33 mouse cellular contexts compared by ENCODE assay signal in genomic region chr16:32586482-32586881, GRCm38 (mm10).
"Had no signal": no experiment of that assay in that cellular context is flagged by ENCODE, and none has a peak within 500 bp of the region (broad histone marks: within the 10 kb centered on the region; RNA-seq: fewer than 3 reads in every experiment).

No protein-coding gene starts in this region.

- H3K9me3 ChIP-seq: heart, embryonic 12.5 days; heart, embryonic 13.5 days; heart, embryonic 15.5 days; hindbrain, embryonic 10.5 days; hindbrain, embryonic 12.5 days; hindbrain, embryonic 13.5 days; hindbrain, embryonic 15.5 days; intestine, embryonic 15.5 days; kidney, embryonic 15.5 days had no signal

- H3K4me2 ChIP-seq: heart, embryonic 12.5 days; heart, embryonic 13.5 days; heart, embryonic 15.5 days; hindbrain, embryonic 12.5 days; hindbrain, embryonic 13.5 days; hindbrain, embryonic 14.5 days; hindbrain, embryonic 15.5 days; intestine, embryonic 15.5 days; kidney, embryonic 15.5 days had no signal

- H3K4me3 ChIP-seq: heart, embryonic 12.5 days; heart, embryonic 13.5 days; heart, embryonic 15.5 days; hindbrain, embryonic 10.5 days; hindbrain, embryonic 12.5 days; hindbrain, embryonic 13.5 days; hindbrain, embryonic 15.5 days; intestine, embryonic 15.5 days; kidney, embryonic 15.5 days; layer of hippocampus, adult 2 months; left cerebral cortex, adult 2 months had no signal

- H3K27ac ChIP-seq: heart, embryonic 13.5 days; heart, embryonic 15.5 days; hindbrain, embryonic 10.5 days; hindbrain, embryonic 12.5 days; hindbrain, embryonic 13.5 days; hindbrain, embryonic 14.5 days; hindbrain, embryonic 15.5 days; intestine, embryonic 15.5 days; kidney, embryonic 15.5 days; kidney, postnatal 0 days; layer of hippocampus, adult 2 months; left cerebral cortex, adult 2 months had no signal

- H3K27me3 ChIP-seq: heart, embryonic 12.5 days; heart, embryonic 13.5 days; heart, embryonic 15.5 days; hindbrain, embryonic 12.5 days; hindbrain, embryonic 15.5 days; intestine, embryonic 15.5 days; kidney, embryonic 15.5 days had no signal

- H3K4me1 ChIP-seq: heart, embryonic 12.5 days; heart, embryonic 13.5 days; heart, embryonic 15.5 days; hindbrain, embryonic 10.5 days; hindbrain, embryonic 12.5 days; hindbrain, embryonic 13.5 days; hindbrain, embryonic 15.5 days; intestine, embryonic 15.5 days; kidney, embryonic 15.5 days had no signal

- H3K36me3 ChIP-seq: heart, embryonic 12.5 days; heart, embryonic 13.5 days; heart, embryonic 15.5 days; hindbrain, embryonic 10.5 days; hindbrain, embryonic 12.5 days; hindbrain, embryonic 13.5 days; hindbrain, embryonic 15.5 days; intestine, embryonic 15.5 days; kidney, embryonic 15.5 days had no signal

- ATAC-seq: hindbrain, embryonic 16.5 days; inflammation-experienced regulatory T-cells, adult 6 months; intestine, embryonic 15.5 days; intestine, embryonic 16.5 days; intestine, postnatal 0 days had no signal

- H3K9ac ChIP-seq: heart, embryonic 12.5 days; heart, embryonic 13.5 days; heart, embryonic 15.5 days; hindbrain, embryonic 12.5 days; hindbrain, embryonic 13.5 days; hindbrain, embryonic 14.5 days; hindbrain, embryonic 15.5 days; intestine, embryonic 15.5 days; kidney, embryonic 15.5 days had no signal

- DNase-seq: heart, postnatal 10 days; heart, postnatal 14 days; heart, postnatal 36 days; heart, postnatal 4 days; kidney, adult 11 months; kidney, adult 18-20 months; kidney, adult 2 months; kidney, adult 8-10 months; kidney, adult 9 months; kidney, postnatal 10 days; kidney, postnatal 14 days; kidney, postnatal 25 days; kidney, postnatal 36 days; kidney, postnatal 4 days; layer of hippocampus, adult 9-11 months; layer of hippocampus, postnatal 36 days had no signal
